8 mouse cellular contexts compared by ENCODE assay signal in the genomic region with DNA sequence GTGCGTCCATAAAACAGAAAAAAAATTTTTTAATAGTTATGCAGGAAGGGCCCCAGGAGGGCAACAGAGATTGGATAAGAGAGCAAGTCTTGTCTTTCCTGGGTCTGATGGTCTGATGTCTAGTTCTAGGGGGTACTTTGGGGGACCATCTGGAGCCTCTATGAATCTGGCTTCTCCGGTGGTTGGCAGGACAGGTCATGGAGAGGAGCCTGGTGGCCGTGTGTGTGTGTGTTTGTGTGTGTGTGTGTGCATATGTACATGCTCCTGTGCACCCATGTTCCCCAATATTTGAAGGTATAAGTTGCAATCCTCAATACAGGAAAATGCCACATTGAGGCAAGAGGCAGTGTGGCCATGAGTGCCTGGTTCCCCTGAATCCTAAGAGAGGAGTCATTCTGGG.
A peak's percentile ranks its signal among the peaks of the same experiment; 100 is the strongest.
DNase-seq lines count a peak whose midpoint lies in the region; ATAC-seq and TF ChIP-seq lines count a peak whose summit lies in the region.

No protein-coding gene starts in this region.

- peaks cover 19% of the 10 kb centered on the region for H3K27me3 ChIP-seq in heart, embryonic 13.5 days (replicated peaks)
- H3K27me3 ChIP-seq in lung, postnatal 0 days (replicated peaks; ENCODE audit: insufficient read depth, low read length): no peaks in the 10 kb centered on the region
- H3K27me3 ChIP-seq in forebrain, postnatal 0 days (ENCODE audit: insufficient read depth, low read length): no peaks in the 10 kb centered on the region
- H3K27me3 ChIP-seq in small intestine, adult 2 months (ENCODE audit: control insufficient read depth, insufficient read depth, low read length): no peaks in the 10 kb centered on the region

- intact Hi-C loops in heart, postnatal 10 days (cut with DNase I): loop anchor here (1.0 kb wide), 1 partner anchor 13 kb away; no protein-coding TSS in a partner anchor

- no peak for TF ChIP-seq EP300 in lung, postnatal 0 days (IDR thresholded peaks at IDR 0.05)

- peaks cover 32% of the 10 kb centered on the region for H3K4me1 ChIP-seq in heart, embryonic 13.5 days
- peaks cover 15% of the 10 kb centered on the region; the same call in 1 of the 2 replicates for H3K4me1 ChIP-seq in lung, postnatal 0 days (ENCODE audit: insufficient read depth, low read depth, low read length)
- peaks cover 37% of the 10 kb centered on the region for H3K4me1 ChIP-seq in forebrain, postnatal 0 days (ENCODE audit: insufficient read depth)
- H3K4me1 ChIP-seq in small intestine, adult 2 months (ENCODE audit: control insufficient read depth, insufficient read depth, insufficient read length, low read length): peaks cover 35% of the 10 kb centered on the region

- no peak for TF ChIP-seq CTCF in lung, postnatal 0 days (IDR thresholded peaks at IDR 0.05)
- TF ChIP-seq CTCF in forebrain, postnatal 0 days (IDR thresholded peaks at IDR 0.05; ENCODE audit: low read depth): no peak
- no peak for TF ChIP-seq CTCF in small intestine, adult 2 months (IDR thresholded peaks at IDR 0.05; ENCODE audit: extremely low read depth, insufficient read length, insufficient replicate concordance, low read depth, low read length)

- H3K4me3 ChIP-seq in heart, embryonic 13.5 days: no peak overlapping the region
- no peak overlapping the region for H3K4me3 ChIP-seq in lung, postnatal 0 days (ENCODE audit: low read depth, low read length)
- H3K4me3 ChIP-seq in forebrain, postnatal 0 days (ENCODE audit: low read depth, low read length): no peak overlapping the region
- no peak overlapping the region for H3K4me3 ChIP-seq in small intestine, adult 2 months (ENCODE audit: low read depth, low read length)

- H3K9me3 ChIP-seq in heart, embryonic 13.5 days: no peaks in the 10 kb centered on the region
- no peaks in the 10 kb centered on the region for H3K9me3 ChIP-seq in lung, postnatal 0 days (ENCODE audit: low read length)
- H3K9me3 ChIP-seq in forebrain, postnatal 0 days (ENCODE audit: low read length): no peaks in the 10 kb centered on the region

- no peak for ATAC-seq in heart, embryonic 13.5 days (ENCODE audit: extremely low read depth, insufficient number of reproducible peaks, low FRiP score, low TSS enrichment)
- ATAC-seq in lung, postnatal 0 days: no peak
- ATAC-seq in forebrain, postnatal 0 days: no peak

- no peaks in the 10 kb centered on the region for H3K36me3 ChIP-seq in heart, embryonic 13.5 days
- H3K36me3 ChIP-seq in lung, postnatal 0 days (ENCODE audit: insufficient read depth, low read length): no peaks in the 10 kb centered on the region
- H3K36me3 ChIP-seq in forebrain, postnatal 0 days (ENCODE audit: insufficient read depth): no peaks in the 10 kb centered on the region
- no peaks in the 10 kb centered on the region for H3K36me3 ChIP-seq in small intestine, adult 2 months (ENCODE audit: control insufficient read depth, insufficient read depth, low read length)

- H3K9ac ChIP-seq in heart, embryonic 13.5 days: peak overlapping the region; percentile 16; the same call in 1 of the 2 replicates
- H3K9ac ChIP-seq in lung, postnatal 0 days (replicated peaks; ENCODE audit: low read depth): 0 out of 2 replicates have a peak overlapping the region, but pooled peaks have one; percentile 96
- H3K9ac ChIP-seq in forebrain, postnatal 0 days: 0 out of 2 replicates have a peak overlapping the region, but pooled peaks have one; percentile 81

- no peak for TF ChIP-seq POLR2A in small intestine, adult 2 months (IDR thresholded peaks at IDR 0.05; ENCODE audit: low read depth, low read length)

- H3K27ac ChIP-seq in heart, embryonic 13.5 days (replicated peaks): 0 out of 2 replicates have a peak overlapping the region, but pooled peaks have one; percentile 95
- peak overlapping the region; percentile 99 for H3K27ac ChIP-seq in lung, postnatal 0 days (ENCODE audit: low read length)
- H3K27ac ChIP-seq in forebrain, postnatal 0 days (ENCODE audit: low read depth, low read length): peak overlapping the region; percentile 99
- H3K27ac ChIP-seq in small intestine, adult 2 months (ENCODE audit: insufficient read depth, low read depth, low read length): peak overlapping the region; percentile 39

- H3K4me2 ChIP-seq in heart, embryonic 13.5 days: peak overlapping the region; percentile 80; the same call in 1 of the 2 replicates
- no peak overlapping the region; the same call in 1 of the 2 replicates for H3K4me2 ChIP-seq in lung, postnatal 0 days (replicated peaks; ENCODE audit: low read depth, low read length)
- H3K4me2 ChIP-seq in forebrain, postnatal 0 days (ENCODE audit: low read depth): peak overlapping the region; percentile 77

- WGBS in heart, embryonic 13.5 days: 88% methylated on average over 3 of the region's 3 CpGs
- 78% methylated on average over 3 of the region's 3 CpGs for WGBS in lung, postnatal 0 days
- WGBS in forebrain, postnatal 0 days: 51% methylated on average over 3 of the region's 3 CpGs
- whole genome bisulfite sequencing in small intestine, adult 2 months: 62% methylated on average over 3 of the region's 3 CpGs

- no peak for DNase-seq in heart, postnatal 10 days
- no peak for DNase-seq in lung, postnatal 0 days (ENCODE audit: low spot score)
- no peak for DNase-seq in lung, postnatal 36 days
- DNase-seq in forebrain, postnatal 0 days: no peak
- DNase-seq in urinary bladder, postnatal 25 days (ENCODE audit: low spot score): no peak
- no peak for DNase-seq in adrenal gland, adult 18-20 months (ENCODE audit: low spot score in 2 of 2)

Comparison
In these comparisons a context has a peak if more than half of its experiments do, and no peak if none do; other contexts are left out.
1. H3K27ac ChIP-seq: peak in every context shown above with its lines; median percentile 99 in lung, postnatal 0 days; 99 in forebrain, postnatal 0 days; 95 in heart, embryonic 13.5 days; 39 in small intestine, adult 2 months.
2. H3K9ac ChIP-seq: peak in every context shown above with its lines; median percentile 96 in lung, postnatal 0 days; 81 in forebrain, postnatal 0 days; 16 in heart, embryonic 13.5 days.